Mouse (Mus musculus) thymus, postnatal 4 days (tissue): ENCODE measurements around the gene Daam2.

ENCODE experiments used
- DNase-seq: peaks from one replicate; pipeline ENCODE4 v3.0.0; 2021

Gene Daam2

GRCm38 (mm10) chr17:49429471-49430129 lies 134.5 kb downstream of the Daam2 start:
- no peak for DNase-seq

DNA sequence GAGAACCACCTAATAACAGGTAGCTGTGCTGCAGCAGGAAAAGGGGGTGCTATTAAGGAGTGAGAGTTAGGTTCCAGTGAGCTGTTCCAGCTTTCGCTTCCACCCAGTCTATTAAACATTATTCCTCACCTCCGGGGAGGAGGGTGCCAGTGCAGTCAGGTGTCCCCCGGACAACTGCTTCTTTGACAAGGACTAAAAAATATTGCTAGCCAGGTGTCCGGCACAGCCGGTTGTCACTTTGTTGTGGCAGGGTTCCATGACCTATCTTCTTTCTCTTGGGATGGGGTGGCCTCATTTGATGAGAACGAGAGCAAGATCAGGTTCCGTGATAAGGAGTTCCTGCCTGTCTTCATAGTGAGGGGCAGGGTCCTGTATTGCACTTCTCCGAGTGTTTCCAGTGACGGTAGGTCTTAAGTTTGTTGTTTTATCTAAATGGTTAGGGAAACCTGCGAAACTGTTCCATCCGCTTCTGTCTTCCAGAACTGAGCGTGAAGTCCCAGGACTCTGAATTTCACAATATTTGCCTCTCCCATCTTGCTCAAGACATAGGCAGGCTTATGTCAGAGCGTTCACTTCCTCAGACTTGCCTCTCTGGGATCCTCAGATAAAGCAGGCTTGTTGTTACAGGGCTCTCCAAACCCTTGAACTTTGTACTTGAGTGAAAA lies 135.3 kb downstream of the Daam2 start:
- DNase-seq = peak; percentile 45

DNA sequence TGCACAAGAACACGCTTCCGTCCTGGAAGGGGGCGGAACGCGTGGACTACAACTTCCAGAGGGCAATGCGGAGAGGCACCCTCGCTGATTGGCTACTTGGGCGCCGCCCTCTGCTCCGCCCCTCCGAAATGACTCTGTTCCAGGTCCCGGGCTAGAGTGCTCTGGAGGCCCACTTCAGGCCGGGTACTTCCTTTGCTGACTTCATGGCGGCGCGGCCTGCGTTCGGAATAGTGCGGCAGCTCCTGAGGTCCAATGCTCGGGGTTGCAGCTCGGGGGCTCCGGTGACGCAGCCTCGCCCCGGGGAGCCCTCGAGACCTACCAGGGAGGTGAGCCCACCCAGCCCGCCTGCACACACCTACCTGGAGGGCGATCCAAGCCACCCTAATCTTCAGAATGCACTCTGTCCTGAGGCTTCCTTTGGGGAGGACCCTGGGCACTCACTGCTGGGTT lies 135.9 kb downstream of the Daam2 start, which contains the start of gene Mocs1:
TSS of gene Mocs1 (plus strand) at position 124 of the 450 bp plus-strand sequence.
- peak; percentile 96 for DNase-seq

DNA sequence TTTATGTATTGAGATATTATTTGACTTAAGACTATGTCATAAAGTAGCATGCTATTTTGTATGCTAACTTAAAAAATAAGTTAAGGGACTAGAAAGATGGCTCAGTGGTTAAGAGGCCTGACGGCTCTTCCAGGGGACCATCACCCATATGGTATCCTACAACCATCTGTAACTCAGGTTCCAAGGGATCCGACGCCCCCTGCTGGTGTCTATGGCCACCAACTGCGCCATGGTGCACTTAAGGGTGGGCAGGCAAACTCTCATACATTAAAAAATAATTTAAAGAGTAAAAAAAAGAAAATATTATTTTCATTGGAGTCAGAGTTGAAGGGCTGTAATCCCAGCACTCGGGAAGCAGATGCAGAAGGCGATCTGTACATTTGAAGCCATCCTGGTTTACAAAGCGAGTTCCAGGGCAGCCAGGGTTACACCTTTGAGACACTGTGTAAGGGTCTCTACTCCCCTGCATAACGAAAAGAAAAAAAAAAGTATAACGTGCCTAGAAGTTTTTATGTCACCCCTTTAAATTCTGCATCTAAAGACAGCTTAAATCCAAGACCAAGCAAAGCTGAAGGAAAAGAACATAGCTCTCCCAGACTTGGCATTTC lies 136.4 kb downstream of the Daam2 start:
- peak; percentile 77 for DNase-seq

DNA sequence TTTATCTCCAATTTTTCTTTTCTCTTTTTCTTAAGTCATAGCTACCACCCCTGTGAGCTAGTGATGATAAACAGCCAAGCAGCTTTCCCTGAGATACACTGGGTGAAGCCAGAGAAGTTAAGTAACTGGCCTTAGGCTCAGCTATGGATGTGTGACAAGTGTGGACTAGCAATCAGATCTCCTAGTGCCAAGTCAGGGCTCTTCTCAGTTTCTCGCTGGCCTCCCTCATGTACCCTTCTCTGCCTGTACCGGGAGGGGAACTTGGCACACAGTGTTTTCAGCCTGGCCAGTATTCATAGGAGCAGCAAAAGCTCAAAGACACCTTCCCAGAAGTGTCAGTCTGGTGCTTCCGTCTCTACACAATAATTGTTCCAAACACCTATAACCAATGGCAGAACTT lies 140.3 kb downstream of the Daam2 start:
- DNase-seq = no peak

DNA sequence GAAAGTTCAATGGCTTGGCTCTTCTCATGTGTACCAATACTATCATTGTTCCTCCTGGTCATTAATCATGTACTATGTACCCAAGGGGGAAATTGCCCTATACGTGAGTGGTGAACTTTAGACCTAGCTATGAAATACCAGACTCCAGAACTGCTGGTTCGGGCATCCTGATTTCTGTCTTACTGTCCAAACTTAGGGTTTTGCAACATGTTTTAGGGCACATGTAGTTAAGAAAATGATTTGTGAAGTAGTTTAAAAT lies 141.1 kb downstream of the Daam2 start:
- DNase-seq = no peak

DNA sequence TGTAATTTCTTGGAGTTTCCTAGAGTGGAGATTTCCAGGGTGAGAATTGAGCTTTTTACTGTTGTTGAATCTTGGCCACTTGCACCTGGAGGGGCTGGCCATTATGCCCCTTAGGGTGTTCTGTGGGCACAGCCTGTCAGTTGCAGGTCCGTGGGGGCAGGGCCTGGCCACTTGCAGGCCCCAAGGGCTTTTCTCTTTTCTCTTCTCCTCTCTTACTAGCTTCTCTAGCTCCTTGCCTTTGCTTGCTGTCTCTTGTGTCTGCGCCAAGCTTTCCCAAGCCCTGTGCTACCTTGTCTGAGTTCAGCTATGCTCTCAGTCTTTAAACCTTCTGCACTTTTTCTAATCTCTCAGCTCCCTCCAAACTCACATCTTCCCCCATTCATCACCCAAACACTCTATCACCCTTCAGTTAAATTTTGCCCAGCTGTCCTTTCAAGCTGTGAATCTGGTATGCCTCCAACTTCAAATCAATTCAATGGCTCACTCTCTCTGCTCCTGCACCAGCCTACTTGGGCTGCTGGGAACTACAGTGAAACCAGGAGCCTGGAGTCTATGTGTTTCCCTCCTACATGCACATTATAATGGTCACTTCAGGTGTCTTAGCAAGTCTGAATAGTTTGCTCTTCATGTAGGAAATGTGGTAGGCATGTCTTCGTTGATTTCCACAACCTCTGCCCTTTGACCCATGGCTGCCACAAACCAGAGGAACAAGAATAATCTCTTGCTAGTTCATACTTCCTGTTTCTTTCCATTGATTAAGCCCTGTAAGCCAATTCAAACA lies 141.7 kb downstream of the Daam2 start:
- no peak for DNase-seq

GRCm38 (mm10) chr17:49419813-49420212 lies 144.3 kb downstream of the Daam2 start:
- DNase-seq = no peak

GRCm38 (mm10) chr17:49416228-49416627 lies 147.9 kb downstream of the Daam2 start:
- DNase-seq = no peak

DNA sequence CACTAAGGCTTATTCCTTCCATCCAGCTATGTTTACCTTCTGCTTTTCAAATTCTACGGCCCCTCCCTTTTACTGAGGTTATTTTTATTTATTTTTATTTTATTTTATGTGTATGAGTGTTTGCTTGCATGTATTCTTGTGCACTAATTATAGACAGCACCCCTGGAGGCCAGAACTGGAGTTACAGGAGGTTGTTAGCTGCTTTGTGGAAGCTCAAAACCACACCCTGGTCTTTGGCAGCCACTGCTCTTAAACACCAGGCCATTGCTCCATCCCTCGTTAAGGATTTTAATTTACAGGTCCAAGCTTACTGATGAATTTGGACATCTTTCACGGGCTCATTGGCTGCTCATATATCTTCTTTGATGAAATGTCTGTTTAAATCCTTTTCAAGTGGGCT lies 150.6 kb downstream of the Daam2 start:
- peak; percentile 48 for DNase-seq

DNA sequence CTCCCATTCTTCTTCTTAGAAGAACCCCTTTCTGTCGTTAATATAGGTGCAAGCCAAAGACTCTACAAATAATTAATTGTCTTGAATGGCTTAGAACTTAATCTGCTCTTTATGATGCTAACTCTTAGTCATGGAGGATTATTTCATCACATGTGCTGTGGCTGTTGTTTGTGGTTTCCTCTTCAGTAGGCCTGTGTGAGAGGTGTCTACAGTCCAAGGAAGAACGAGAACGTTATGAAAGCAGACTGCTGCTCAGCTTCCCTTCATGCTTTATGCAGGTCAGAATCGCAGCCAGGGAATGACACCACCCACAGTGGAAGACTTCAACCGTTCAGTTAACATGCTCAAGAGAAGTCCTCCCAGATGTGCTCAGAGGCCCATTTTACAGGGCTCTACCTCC lies 151.2 kb downstream of the Daam2 start:
- no peak for DNase-seq
